Mouse (Mus musculus) embryo, embryonic 11.5 days (tissue): ENCODE data around the gene Evl.
"Not testable (repeated sequence)": the region's sequence is repeated elsewhere in the genome, so short reads cannot be mapped to it uniquely, and the experiment has no call there.

Source experiments
- DNase-seq: peaks from one replicate; pipeline ENCODE4 v3.0.0-alpha.2; 2012; ENCODE audit warnings: low read depth, low spot score

Gene Evl

DNA sequence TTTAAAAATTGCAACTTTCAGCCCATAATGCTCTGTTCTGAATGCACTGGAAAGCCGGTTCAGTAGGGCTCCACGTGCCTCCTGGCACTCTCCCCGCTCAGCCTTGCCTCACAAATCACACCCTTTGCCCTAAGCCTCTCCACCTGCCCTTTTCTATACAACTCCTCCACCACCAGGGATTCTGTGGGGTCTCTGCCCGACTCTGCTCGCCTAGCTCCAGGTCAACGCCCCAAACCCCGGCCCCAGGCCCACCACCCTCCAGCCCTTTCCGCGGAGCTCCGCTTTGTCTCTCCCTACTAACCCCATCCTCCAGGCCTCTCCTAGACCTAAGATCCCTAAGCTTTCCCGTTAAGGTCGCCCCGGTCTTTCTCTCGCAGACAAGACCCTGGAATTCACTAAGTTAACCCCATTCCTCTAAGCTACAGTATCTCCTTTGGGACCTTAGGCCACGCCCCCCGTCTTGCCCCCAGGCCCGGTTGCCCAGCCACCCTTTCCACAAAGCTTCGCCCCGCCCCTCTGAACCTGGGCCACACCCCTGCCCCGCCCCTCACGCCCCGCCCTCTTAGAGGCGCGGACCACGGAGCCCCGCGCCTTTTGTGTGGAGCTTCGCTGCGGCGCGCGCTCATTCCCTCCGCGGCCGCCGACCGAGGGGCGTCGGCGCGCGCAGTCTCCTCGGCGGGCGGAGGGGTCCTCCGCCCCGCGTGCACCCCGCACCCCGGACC, at the start of gene Evl:
Gene Evl, plus strand, starts transcription at position 601 of the 722 bp plus-strand sequence.
- DNase-seq: peak; percentile 92

DNA sequence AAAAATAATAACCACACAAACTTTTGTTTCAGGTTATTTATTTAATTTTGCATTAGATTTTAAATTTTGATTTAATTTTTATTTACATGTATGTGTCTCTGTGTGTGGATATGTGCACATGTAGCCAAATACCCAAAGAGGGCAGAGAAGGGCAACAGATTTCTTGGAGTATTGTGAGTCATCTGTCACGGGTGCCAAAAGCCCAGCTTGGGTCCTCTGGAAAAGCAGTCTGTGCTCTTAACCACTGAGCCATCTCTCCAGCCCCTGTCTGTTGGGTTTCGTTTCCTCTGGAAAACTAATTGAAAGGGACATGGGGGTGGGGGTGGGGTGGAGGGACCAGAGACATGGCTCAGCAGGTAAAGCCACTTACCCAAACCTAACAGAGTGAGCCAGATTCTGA, 48.7 kb upstream of the Evl start:
- DNase-seq: no peak

DNA sequence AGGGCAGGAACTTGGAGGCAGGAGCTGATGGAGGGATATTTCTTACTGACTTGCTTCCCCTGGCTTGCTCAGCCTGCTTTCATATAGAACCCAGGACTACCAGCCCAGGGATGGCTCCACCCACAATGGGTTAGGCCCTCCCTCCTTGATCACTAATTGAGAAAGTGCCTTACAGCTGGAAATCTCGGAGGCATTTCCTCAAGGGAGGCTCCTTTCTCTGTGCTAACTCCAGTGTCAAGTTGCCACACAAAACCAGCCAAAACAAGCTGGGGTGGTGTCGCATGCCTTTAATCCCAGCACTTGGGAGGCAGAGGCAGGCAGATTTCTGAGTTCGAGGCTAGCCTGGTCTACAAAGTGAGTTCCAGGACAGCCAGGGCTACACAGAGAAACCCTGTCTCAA, 47.5 kb upstream of the Evl start:
- DNase-seq: not testable (repeated sequence)

DNA sequence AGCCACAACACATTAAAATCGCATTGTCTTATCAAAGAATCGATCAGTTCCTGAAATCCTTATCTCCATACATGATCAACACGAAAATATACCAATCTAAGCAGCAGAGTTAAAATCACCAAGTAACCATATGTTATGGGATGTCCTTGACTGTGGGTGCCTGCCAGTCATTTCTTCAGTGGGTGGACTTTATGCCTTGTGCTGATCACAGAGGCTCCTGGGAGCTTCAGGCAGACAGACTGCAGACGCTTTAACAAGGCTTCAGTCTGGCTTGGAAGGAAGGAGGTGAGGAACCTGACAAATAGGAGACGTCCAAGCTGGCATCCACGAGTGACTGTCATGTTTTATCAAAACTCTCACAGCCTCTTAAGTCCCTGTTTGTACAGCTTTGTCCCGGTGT, 43.9 kb upstream of the Evl start:
- no peak for DNase-seq

DNA sequence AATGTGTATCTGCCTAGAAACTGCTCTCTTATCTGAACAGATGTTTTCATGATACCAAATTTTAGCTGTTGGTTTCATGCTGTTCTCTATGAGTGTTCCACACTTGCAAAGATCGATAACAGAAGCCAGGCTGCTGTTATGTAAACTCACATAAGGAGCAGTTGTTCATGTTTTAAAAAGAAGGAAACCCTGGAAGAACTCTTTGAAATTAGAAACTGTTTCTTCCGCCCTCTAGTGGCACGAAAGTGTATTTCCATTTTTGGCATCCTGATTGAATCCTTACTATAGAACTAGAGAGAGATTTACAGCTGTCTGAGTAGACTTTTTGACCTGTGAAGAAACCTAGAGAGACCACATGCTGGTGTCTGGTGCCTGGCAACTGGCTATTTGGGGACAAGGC, 43.5 kb upstream of the Evl start:
- DNase-seq: peak; percentile 46

- no peak for DNase-seq
These were observed 39.1 kb upstream of the Evl start for GRCm38 (mm10) chr12:108515464-108515863.

- no peak for DNase-seq
These were observed 35.1 kb upstream of the Evl start for GRCm38 (mm10) chr12:108519374-108519773.

DNA sequence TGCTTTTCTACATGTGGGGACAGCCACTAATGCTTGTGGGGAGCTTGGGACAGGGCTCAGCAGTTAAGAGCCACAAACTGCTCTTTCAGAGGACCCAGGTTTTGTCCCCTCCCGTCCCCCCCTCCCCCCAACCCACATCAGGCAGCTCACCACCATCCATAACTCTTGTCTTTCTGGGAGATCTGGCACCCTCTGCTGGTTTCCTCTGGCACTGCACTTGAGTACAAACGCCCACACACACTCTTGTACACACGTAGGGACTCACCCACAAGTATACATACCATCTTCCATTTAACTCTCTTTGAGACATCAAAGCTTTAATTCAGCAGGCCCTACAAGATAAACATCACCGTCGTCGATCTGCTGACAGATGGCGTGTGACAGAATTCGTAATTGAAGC, 25.3 kb upstream of the Evl start:
- no peak for DNase-seq

- no peak for DNase-seq
These were observed 20.0 kb upstream of the Evl start for GRCm38 (mm10) chr12:108534484-108534883.

DNA sequence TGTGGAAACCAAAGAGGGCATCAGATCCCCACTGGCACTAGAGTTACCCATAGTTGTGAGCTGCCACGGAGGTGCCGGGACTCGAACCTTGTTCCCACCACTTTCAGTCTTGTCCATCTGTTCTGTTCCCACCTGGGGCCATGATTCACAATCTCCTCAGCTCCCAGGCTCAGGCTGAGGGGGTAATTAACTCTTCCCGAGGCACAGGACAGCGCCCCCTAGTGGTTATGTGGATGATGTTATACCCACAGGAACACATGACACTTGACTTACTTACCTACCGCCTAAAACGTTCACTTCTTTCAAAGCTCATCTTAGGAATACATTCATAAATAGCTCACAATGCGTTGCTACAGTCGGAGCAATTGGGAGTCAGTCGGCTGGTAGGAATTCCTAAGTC, 18.1 kb upstream of the Evl start:
- no peak for DNase-seq

- no peak for DNase-seq
These were observed 13.4 kb upstream of the Evl start for GRCm38 (mm10) chr12:108541088-108541487.

- no peak for DNase-seq
These were observed 7.9 kb upstream of the Evl start for GRCm38 (mm10) chr12:108546508-108547153.

DNA sequence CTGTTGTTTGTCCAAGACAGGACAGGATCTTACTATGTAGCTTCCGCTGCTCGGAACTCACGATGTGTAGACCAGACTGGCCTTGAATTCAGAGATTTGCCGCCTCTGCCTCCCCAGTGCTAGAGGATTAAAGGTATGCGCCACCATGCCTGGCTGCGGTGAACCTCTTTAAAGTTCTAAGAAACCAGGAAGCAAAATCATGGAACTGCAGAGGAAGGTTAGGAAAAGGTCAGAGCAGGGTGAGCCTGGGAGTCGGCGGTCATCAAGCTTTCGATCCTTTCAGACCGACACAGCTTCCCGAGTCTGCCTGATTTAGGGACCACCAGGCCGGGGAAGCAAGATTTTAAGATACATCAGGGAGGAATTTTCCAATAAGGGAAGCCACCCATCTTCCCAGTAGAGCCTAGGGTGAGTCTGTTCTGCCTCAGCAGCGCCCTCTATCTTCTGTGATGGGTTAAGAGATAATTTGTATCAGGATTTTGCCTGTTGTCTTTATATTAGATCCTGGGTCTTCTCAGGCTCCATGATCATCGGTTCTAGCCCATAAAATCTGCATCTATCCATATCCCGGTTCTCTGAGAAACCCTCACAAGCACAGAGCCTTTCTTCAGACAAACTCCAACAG, 7.2 kb upstream of the Evl start:
- DNase-seq: no peak

DNA sequence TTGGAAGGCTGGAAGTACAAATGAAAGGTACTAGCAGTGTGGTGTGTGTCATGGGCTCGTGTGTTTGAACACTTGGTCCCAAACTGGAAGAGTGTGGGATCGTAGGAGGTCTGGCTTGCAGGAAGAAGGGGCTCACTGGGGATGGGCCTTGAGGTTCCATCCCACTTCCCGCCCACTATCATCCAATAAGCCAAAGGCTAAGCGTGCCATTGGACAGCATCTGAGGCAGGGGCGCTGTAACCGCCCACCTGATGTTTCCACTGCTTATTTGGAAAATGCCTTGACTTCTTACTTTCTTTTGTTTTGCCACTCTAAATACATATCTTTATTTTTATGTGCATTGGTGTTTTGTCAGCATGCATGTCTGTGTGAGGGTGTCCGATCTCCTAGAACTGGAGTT, 2.8 kb upstream of the Evl start:
- no peak for DNase-seq

DNA sequence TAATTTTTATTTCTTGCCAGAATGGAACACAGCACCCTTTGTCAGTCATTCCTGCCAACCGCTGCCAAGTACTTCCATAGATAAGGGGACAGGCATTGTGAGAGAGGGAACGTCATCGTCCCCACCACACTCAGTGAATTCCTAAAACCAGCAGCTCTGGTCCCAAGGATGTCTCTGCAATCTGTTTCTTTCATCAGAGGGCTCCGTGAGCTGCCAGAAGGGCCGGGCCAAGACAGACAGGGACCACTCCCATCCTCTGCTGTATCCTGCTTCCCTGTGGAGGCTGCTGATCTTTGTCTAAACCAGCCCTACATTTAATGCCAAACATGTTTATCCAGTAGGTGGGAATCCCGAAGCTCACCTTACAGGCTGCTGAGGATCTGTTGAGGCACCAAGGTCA, 1.4 kb upstream of the Evl start:
- DNase-seq: no peak

DNA sequence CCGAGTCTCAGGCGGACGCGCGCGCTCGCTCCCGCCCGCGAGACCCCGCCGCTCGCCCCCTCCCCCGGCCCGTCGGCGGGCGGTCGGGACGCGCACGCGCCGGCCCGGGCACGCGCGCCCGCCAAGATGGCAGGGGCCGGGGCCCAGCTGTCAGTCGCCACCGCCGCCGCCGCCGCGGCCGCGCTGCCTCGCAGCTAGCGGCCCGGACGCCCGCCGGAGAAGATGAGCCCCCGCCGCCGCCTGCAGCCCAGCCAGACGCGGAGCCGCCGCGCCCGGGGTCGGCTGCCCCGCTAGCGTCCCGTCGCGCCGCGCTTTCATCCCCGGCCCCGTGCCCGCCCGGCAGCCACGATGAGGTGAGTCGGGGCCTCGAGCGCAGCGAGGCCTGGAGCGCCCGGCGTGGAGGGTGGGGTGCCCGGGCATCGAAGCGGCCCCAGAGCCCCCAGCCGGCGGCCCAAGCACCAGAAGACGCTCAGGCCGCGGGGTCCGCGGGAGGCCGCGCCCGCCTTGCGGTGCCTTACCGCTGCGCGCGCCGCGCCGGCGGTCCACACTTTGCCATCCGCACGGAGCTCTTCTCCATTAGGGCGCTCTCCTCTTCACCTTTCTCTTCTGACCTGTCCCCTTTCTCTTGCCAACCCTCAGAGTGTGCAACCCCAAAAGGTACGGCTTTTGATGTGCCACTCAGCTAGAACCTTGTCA, 489 bp downstream of the Evl start:
- DNase-seq: no peak

DNA sequence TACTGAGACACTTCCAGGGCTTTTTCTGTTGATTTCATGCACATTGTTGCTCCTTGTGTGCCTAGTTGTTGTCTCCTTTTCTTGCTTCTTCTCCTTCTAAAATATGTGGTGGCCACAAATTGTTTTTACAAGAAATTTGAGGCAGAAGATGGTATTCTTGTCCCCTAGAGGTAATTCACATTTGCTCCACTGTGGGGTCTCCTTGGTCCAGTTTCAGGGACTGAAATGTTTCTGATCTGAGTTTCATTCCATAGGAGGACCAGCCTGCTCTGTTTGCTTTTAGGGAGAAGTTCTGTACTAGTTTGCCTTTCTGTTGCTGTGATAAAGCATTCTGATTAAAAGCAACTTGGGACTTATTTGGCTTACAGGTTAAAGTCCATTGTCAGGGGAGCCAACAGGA, 3.7 kb downstream of the Evl start:
- DNase-seq: no peak

GRCm38 (mm10) chr12:108563238-108563637, 8.7 kb downstream of the Evl start:
- no peak for DNase-seq

GRCm38 (mm10) chr12:108564910-108565506, 10.5 kb downstream of the Evl start:
- DNase-seq: no peak

- no peak for DNase-seq
These were observed 24.8 kb downstream of the Evl start for GRCm38 (mm10) chr12:108579156-108579871.

GRCm38 (mm10) chr12:108583775-108584174, 29.3 kb downstream of the Evl start:
- DNase-seq: no peak
